Mouse (Mus musculus): ENCODE measurements around the gene Ppm1d. TPM values are rescaled to one million over a fixed set of nuclear protein-coding genes. Genes with fewer than 3 reads are reported as not detected.

The Ppm1d gene
- polyA plus RNA-seq, 1 experiment from 2014 or later = 17.1 TPM

DNA sequence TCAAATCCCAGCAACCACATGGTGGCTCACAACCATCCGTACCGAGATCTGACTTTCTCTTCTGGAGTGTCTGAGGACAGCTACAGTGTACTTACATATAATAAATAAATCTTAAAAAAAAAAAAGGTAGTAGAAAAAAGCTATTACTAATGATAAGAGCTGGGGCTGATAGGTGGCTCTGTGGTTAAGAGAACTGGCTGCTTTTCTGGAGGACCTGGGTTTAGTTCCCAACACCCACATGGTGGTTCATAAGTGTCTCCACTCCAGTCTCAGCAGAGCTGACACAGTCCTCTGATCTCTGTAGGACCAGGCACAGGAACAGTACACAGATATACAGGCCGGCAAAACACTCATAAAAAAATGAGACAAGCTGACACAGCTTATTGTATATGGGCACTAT is 9.9 kb upstream of the Ppm1d start:
- Histone ChIP-seq H3K4me2 (replicated peaks) (no peak overlapping the region), H3K36me3 (no peaks in the 10 kb centered on the region)
- WGBS = 87% methylated on average over 3 of the region's 3 CpGs

DNA sequence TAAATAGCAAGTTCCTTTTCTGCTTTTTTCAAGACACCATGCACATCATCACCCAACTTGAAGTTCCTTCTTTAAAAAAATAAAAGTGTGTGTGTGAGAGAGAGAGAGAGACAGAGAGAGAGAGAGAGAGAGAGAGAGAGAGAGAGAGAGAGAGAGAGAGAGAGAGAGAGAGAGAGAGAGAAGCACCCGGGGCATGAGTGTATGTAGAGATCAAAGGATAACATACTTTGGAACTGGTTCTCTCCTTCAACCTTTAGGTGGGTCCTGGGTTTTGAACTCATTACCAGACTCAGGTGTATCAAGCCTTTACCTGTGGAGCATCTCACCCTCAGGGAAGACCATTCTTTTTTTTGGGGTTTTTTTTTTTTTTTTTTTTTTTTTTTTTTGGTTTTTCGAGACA is 9.2 kb upstream of the Ppm1d start:
- Histone ChIP-seq H3K27me3 (no peaks in the 10 kb centered on the region), H3K27ac (replicated peaks) (no peak overlapping the region), H3K9ac (no peak overlapping the region), H3K4me3 (replicated peaks) (no peak overlapping the region), H3K36me3 (no peaks in the 10 kb centered on the region), H3K4me1 (no peaks in the 10 kb centered on the region), H3K4me2 (replicated peaks) (no peak overlapping the region), H3K9me3 (replicated peaks) (no peaks in the 10 kb centered on the region)
- ATAC-seq (ENCODE audit: insufficient number of reproducible peaks, low FRiP score, low TSS enrichment, low read depth) = no peak
- 56% methylated on average over 2 of the region's 2 CpGs for WGBS

More for the DNA sequence above, 9.9 kb upstream of the Ppm1d start:
- H3K27me3 ChIP-seq = no peaks in the 10 kb centered on the region
- ATAC-seq (ENCODE audit: insufficient number of reproducible peaks, low FRiP score, low TSS enrichment, low read depth) = no peak
- no peak overlapping the region for H3K4me3 ChIP-seq (replicated peaks)
- no peaks in the 10 kb centered on the region for H3K4me1 ChIP-seq
- H3K9ac ChIP-seq = no peak overlapping the region
- H3K27ac ChIP-seq (replicated peaks) = no peak overlapping the region
- H3K9me3 ChIP-seq (replicated peaks) = no peaks in the 10 kb centered on the region

DNA sequence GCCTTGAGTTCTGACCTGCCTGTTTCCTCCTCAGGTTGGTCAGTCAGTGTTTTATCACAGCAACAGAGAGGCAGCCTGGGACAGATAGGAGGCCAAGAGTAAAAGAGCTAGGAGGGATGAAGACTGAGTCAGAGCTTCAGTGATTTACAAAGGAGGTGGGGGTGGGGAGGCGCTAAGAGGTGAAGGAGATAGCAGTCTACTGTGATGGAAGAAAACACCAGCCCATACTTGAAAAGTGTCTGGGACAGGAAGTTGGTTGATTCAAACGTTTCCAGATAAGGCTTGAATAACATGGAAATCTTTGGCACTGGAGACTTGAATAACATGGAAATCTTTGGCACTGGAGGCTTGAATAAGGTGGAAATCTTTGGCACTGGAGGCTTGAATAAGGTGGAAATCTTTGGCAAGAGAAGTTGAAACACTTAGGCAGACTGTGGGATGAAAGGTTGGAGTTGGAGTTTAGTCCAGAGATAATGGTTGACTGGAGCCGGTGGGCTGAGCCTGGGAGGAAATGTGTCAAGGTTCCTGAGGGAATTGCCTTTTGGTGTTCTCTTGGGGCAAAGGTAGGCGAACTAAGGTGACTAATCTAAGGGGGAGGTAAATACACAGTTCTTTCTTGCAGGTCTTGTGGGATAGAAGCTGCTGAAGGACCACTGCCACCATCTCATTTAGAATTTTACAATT is 4.3 kb upstream of the Ppm1d start:
- ATAC-seq (ENCODE audit: insufficient number of reproducible peaks, low FRiP score, low TSS enrichment, low read depth) = no peak
- 59% methylated on average over 4 of the region's 4 CpGs for WGBS
- H3K4me2 ChIP-seq (replicated peaks) = no peak overlapping the region
- no peaks in the 10 kb centered on the region for H3K4me1 ChIP-seq
- H3K27me3 ChIP-seq = no peaks in the 10 kb centered on the region
- no peak overlapping the region for H3K4me3 ChIP-seq (replicated peaks)
- H3K9ac ChIP-seq = no peak overlapping the region
- H3K36me3 ChIP-seq = no peaks in the 10 kb centered on the region
- no peaks in the 10 kb centered on the region for H3K9me3 ChIP-seq (replicated peaks)
- H3K27ac ChIP-seq (replicated peaks) = no peak overlapping the region

DNA sequence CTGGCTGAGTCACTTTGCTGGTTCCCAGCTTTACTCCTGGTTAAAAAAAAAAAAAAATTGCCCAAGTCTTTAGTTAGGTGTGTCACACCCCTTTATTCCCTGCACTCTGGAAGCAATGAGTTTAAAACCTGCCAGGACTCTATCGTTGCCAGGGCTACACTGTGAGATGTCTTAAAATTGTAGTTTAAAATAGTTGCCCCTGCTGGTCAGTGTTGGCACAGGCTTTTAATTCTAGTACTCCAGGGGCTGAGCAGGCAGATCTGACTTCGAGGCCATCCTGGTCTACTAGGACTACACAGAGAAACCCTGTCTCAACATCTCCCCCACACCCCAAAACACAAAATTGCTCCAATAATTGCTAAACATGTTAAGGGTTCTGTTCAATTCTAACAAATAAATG is 2.2 kb upstream of the Ppm1d start:
- Histone ChIP-seq H3K4me1 (peaks cover 7% of the 10 kb centered on the region), H3K9ac (no peak overlapping the region), H3K4me2 (replicated peaks) (no peak overlapping the region), H3K27ac (replicated peaks) (no peak overlapping the region), H3K9me3 (replicated peaks) (no peaks in the 10 kb centered on the region), H3K36me3 (no peaks in the 10 kb centered on the region), H3K27me3 (no peaks in the 10 kb centered on the region), H3K4me3 (replicated peaks) (no peak overlapping the region)
- ATAC-seq (ENCODE audit: insufficient number of reproducible peaks, low FRiP score, low TSS enrichment, low read depth) = no peak
- 69% methylated on average over 2 of the region's 2 CpGs for WGBS

DNA sequence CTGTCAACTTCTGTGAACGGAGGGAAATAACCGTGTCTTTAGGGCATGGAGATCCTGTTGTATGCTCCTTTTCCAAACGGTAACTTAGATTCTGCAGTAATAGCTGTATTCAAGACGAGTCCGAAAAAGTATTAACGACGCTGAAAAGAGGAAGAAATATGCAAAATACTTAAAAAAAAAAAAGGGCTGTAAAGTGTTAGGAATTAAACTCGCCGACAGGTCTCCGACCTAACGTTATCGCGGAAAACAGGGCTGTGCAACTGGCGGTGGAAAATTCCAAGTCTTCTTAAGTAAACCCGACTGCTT is 684 bp upstream of the Ppm1d start:
- peak overlapping the region; percentile 96 for H3K9ac ChIP-seq
- peak overlapping the region; percentile 95 for H3K4me3 ChIP-seq (replicated peaks)
- under 1% methylated on average over 15 of the region's 15 CpGs for WGBS
- H3K36me3 ChIP-seq = peaks cover 4% of the 10 kb centered on the region; the same call in 1 of the 2 replicates
- H3K9me3 ChIP-seq (replicated peaks) = no peaks in the 10 kb centered on the region
- H3K4me2 ChIP-seq (replicated peaks) = peak overlapping the region; percentile 89
- no peak for ATAC-seq (ENCODE audit: insufficient number of reproducible peaks, low FRiP score, low TSS enrichment, low read depth)
- H3K27me3 ChIP-seq = no peaks in the 10 kb centered on the region
- peaks cover 7% of the 10 kb centered on the region for H3K4me1 ChIP-seq
- H3K27ac ChIP-seq (replicated peaks) = peak overlapping the region; percentile 87

DNA sequence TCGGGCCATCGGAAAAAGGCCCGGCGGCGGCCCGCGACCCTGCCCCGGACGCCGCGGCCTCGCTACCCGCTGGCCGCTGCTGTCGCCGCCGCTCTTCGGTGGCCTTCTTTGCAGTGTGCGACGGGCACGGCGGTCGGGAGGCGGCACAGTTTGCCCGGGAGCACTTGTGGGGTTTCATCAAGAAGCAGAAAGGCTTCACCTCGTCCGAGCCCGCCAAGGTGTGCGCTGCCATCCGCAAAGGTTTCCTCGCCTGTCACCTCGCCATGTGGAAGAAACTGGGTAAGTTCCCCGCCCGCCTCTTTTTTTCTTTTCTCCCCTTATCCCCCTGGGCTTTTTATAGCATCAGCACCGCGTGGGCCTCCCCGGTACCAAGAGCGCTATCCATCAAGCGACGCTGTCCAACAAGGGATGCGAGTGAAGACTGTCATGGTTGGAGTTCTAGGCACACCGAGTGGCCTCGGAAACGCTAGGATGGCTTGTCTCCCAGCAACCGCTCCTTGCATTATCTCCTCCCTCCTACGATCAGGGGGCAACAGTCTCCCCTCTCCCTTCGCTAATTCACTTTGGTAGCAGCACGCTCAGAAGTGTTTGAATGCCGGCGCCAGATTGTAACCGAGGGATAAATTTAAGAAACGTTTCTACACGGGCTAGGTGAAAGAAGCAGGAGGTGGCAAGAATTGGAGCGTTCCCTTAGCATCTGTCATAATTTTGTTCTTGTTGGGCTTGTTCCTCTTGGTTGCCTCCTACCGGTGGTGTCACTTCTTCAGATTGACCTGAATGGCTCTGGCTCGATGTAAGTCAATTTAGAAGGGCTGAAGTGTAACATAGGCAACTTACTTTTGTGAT is 824 bp downstream of the Ppm1d start:
- H3K4me1 ChIP-seq = peaks cover 7% of the 10 kb centered on the region
- H3K27ac ChIP-seq (replicated peaks) = peak overlapping the region; percentile 94
- peak overlapping the region; percentile 83 for H3K4me2 ChIP-seq (replicated peaks)
- H3K4me3 ChIP-seq (replicated peaks) = peak overlapping the region; percentile 95
- H3K9ac ChIP-seq = peak overlapping the region; percentile 96
- no peaks in the 10 kb centered on the region for H3K27me3 ChIP-seq
- H3K9me3 ChIP-seq (replicated peaks) = no peaks in the 10 kb centered on the region
- under 1% methylated on average over 56 of the region's 56 CpGs for WGBS
- peak; percentile 22; the same call in 1 of the 2 replicates for ATAC-seq (ENCODE audit: insufficient number of reproducible peaks, low FRiP score, low TSS enrichment, low read depth)
- peaks cover 5% of the 10 kb centered on the region; the same call in 1 of the 2 replicates for H3K36me3 ChIP-seq

DNA sequence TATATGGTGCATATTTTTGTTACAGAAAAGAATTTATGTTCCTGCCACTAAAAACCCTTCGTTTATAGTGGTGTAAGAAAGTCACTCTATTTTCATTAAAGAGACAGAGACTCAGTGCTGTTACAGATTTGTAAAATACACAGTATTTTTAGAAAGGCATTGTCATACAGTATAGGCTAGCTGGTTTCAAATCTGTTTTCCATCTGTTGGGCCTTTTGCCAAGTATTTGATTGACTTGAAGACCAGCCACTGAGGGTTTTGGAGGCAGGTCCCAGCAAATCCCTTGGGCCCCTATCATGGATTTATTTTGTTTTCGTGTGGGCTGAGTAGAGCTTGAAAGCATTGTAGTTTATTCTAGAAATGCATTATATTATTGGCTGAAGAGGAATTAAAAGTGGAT is 1.8 kb downstream of the Ppm1d start:
- Histone ChIP-seq H3K4me3 (replicated peaks) (peak overlapping the region; percentile 95), H3K9ac (0 out of 2 replicates have a peak overlapping the region, but pooled peaks have one; percentile 96), H3K36me3 (peaks cover 5% of the 10 kb centered on the region; the same call in 1 of the 2 replicates), H3K4me1 (peaks cover 7% of the 10 kb centered on the region), H3K4me2 (replicated peaks) (peak overlapping the region; percentile 83), H3K27ac (replicated peaks) (peak overlapping the region; percentile 94), H3K27me3 (no peaks in the 10 kb centered on the region), H3K9me3 (replicated peaks) (no peaks in the 10 kb centered on the region)
- WGBS = 2% methylated on average over 2 of the region's 2 CpGs
- ATAC-seq (ENCODE audit: insufficient number of reproducible peaks, low FRiP score, low TSS enrichment, low read depth) = peak; percentile 40; the same call in 1 of the 2 replicates

DNA sequence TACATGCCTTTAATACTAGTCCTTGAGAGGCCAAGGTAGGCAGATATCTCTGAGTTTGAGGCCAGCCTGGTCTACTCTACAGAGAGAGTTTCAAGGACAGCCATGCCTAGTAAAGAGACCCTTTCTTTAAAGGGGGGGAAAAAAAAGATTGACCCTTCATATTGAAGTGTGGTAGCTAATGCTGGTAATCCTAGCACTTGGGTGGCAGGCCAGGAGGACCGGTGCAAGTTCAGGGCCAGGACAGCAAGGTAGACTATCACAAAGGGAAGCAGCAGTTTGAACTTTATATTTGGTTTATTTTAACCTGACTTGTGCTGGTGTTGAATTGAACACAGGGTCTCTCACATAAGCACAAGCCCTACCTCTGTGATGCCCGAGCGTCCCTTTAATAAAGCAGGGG is 2.3 kb downstream of the Ppm1d start:
- Histone ChIP-seq H3K27ac (replicated peaks) (peak overlapping the region; percentile 3; the same call in 1 of the 2 replicates), H3K9ac (no peak overlapping the region), H3K36me3 (peaks cover 5% of the 10 kb centered on the region; the same call in 1 of the 2 replicates), H3K4me3 (replicated peaks) (peak overlapping the region; percentile 95), H3K27me3 (no peaks in the 10 kb centered on the region), H3K4me2 (replicated peaks) (peak overlapping the region; percentile 83), H3K4me1 (peaks cover 7% of the 10 kb centered on the region), H3K9me3 (replicated peaks) (no peaks in the 10 kb centered on the region)
- no peak for ATAC-seq (ENCODE audit: insufficient number of reproducible peaks, low FRiP score, low TSS enrichment, low read depth)
- 81% methylated on average over 3 of the region's 3 CpGs for WGBS

DNA sequence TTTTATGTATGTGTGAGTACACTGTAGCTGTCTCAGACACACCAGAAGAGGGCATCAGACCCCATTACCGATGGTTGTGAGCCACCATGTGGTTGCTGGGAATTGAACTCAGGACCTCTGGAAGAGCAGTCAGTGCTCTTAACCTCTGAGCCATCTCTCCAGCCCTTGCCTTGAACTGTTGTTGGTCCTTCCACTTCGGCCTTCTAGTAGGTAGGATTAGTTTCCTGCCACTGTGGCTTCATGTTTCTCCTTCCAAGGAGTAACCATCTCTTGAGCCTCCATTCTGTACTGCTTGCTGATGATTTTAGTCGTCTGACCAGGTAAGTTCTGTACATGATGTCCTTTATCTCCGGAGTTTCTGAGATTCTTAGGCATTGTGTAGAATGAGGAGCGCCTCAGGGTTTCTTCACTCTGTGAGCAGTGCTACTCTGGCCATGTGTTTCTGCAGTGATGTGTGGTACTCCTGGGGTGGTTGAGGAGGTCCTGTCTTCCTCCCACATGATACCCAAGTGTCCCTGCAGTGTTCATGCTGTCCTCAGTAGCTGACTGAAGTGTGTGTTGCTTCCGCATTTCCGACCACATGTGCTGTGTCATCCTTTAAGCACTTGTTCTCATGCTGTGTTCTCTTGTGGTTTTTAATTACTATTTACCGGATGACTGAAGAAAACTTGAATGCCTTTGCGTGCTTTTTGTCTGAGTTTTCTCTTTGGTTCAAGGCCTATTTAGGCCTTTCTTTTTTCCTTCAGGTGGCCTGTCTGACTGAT is 12.7 kb downstream of the Ppm1d start:
- Histone ChIP-seq H3K9ac (no peak overlapping the region), H3K27me3 (no peaks in the 10 kb centered on the region), H3K4me2 (replicated peaks) (no peak overlapping the region), H3K9me3 (replicated peaks) (no peaks in the 10 kb centered on the region), H3K4me3 (replicated peaks) (no peak overlapping the region), H3K4me1 (no peaks in the 10 kb centered on the region), H3K36me3 (0 out of 2 replicates have a peak, but pooled peaks cover 4% of the 10 kb centered on the region), H3K27ac (replicated peaks) (no peak overlapping the region)
- WGBS = 72% methylated on average over 9 of the region's 9 CpGs
- no peak for ATAC-seq (ENCODE audit: insufficient number of reproducible peaks, low FRiP score, low TSS enrichment, low read depth)

DNA sequence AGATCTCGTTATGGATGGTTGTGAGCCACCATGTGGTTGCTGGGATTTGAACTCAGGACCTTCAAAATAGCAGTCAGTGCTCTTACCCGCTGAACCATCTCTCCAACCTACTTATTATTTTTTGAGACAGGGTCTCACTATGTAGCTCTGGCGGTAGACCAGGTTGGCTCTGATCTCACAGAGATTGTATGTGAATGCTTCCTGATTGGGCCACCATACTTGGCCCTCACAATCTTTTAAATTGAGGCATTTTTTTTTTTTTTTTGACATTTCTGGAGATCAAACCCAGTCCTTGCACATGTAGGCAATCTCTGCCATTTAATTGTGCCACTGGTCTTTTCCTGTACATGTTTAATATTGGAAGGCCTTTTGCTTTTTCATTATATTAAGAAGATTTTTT is 17.7 kb downstream of the Ppm1d start:
- peaks cover 30% of the 10 kb centered on the region for H3K36me3 ChIP-seq
- no peak for ATAC-seq (ENCODE audit: insufficient number of reproducible peaks, low FRiP score, low TSS enrichment, low read depth)
- WGBS = 92% methylated on average over 3 of the region's 3 CpGs
- H3K27ac ChIP-seq (replicated peaks) = no peak overlapping the region
- no peaks in the 10 kb centered on the region for H3K9me3 ChIP-seq (replicated peaks)
- H3K4me2 ChIP-seq (replicated peaks) = no peak overlapping the region
- H3K4me1 ChIP-seq = no peaks in the 10 kb centered on the region
- H3K27me3 ChIP-seq = no peaks in the 10 kb centered on the region
- H3K4me3 ChIP-seq (replicated peaks) = no peak overlapping the region
- no peak overlapping the region for H3K9ac ChIP-seq

Measured in embryonic facial prominence, embryonic 15.5 days (tissue).